Mouse (Mus musculus) megakaryocyte, embryonic 14.5 days (primary cell): ENCODE measurements at regions not wholly inside any gene's neighbourhood (a gene's known extent, or its start where the extent isn't known, plus 50 kb on each side); places are given as distances from the start of the nearest gene placed in this dataset.

Source experiments
- FLI1 ChIP-seq: IDR thresholded peaks from 2 replicates; pipeline ENCODE4 v1.6.1; 2012; ENCODE audit warnings: low read length, inconsistent platforms, mixed read lengths
- GATA1 ChIP-seq: IDR thresholded peaks from 3 replicates; pipeline ENCODE4 v1.6.1; 2012; ENCODE audit warnings: mixed read lengths, low read length, inconsistent platforms, borderline replicate concordance

DNA sequence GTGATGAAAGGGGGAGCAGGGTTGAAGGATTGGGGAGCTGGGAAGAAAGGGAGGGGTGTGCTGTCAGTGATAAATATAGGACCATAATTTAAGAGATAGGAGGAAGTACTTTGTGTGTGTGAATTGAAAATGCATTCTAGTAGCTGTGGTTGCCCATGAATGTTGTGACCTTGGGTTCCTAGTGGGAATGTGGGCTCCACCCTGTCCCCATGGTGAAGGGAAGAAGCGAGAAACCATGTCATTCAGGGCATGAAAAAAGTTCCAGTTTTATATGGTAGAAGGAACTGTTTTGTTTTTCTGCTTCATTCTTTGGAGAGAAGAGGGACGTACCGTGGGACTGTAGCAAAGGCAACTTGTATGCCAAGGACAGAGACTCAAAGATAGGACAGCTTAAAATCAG is 553.3 kb downstream of the Tns1 start:
- TF ChIP-seq FLI1 = no peak
- TF ChIP-seq GATA1 = no peak
